Mouse (Mus musculus): ENCODE data around the gene Qpct.

- TF ChIP-seq POLR2A (IDR thresholded peaks at IDR 0.05; ENCODE audit: low read depth, low read length) (no peak), CTCF (IDR thresholded peaks at IDR 0.05; ENCODE audit: extremely low read depth, insufficient read depth, insufficient read length, insufficient replicate concordance) (no peak)
Measured at GRCm38 (mm10) chr17:79052088-79052812, 544 bp downstream of the Qpct start.

Measured in spleen, adult 2 months (tissue).